Mouse (Mus musculus): ENCODE measurements around the gene Fa2h.
"Not testable (repeated sequence)": the region's sequence is repeated elsewhere in the genome, so short reads cannot be mapped to it uniquely, and the experiment has no call there.

Gene Fa2h

GRCm38 (mm10) chr8:111358905-111359304 lies 34.7 kb downstream of the Fa2h start:
- DNase-seq (ENCODE audit: low spot score) = no peak

GRCm38 (mm10) chr8:111357433-111357832 lies 36.2 kb downstream of the Fa2h start:
- DNase-seq (ENCODE audit: low spot score) = no peak

GRCm38 (mm10) chr8:111353497-111353896 lies 40.1 kb downstream of the Fa2h start:
- DNase-seq (ENCODE audit: low spot score) = peak; percentile 68

GRCm38 (mm10) chr8:111352289-111352688 lies 41.3 kb downstream of the Fa2h start:
- DNase-seq (ENCODE audit: low spot score) = no peak

GRCm38 (mm10) chr8:111350577-111350976 lies 43.0 kb downstream of the Fa2h start:
- DNase-seq (ENCODE audit: low spot score) = no peak

- peak; percentile 68 for DNase-seq (ENCODE audit: low spot score)
These were observed 50.4 kb downstream of the Fa2h start for GRCm38 (mm10) chr8:111343225-111343624.

- no peak for DNase-seq (ENCODE audit: low spot score)
These were observed 53.4 kb downstream of the Fa2h start for GRCm38 (mm10) chr8:111340186-111340585.

GRCm38 (mm10) chr8:111338370-111339208 lies 55.0 kb downstream of the Fa2h start:
- no peak for DNase-seq (ENCODE audit: low spot score)

GRCm38 (mm10) chr8:111337890-111338347 lies 55.7 kb downstream of the Fa2h start, which contains the start of gene Mlkl:
Gene Mlkl (minus strand): TSS chr8:111338177.
- DNase-seq (ENCODE audit: low spot score) = no peak

- no peak for DNase-seq (ENCODE audit: low spot score)
These were observed 56.2 kb downstream of the Fa2h start for GRCm38 (mm10) chr8:111337311-111337889.

GRCm38 (mm10) chr8:111336692-111337091 lies 56.9 kb downstream of the Fa2h start:
- DNase-seq (ENCODE audit: low spot score) = no peak

GRCm38 (mm10) chr8:111325222-111325790 lies 68.3 kb downstream of the Fa2h start:
- DNase-seq (ENCODE audit: low spot score) = no peak

- no peak for DNase-seq (ENCODE audit: low spot score)
These were observed 78.9 kb downstream of the Fa2h start for GRCm38 (mm10) chr8:111314729-111315128.

- not testable (repeated sequence) for DNase-seq (ENCODE audit: low spot score)
These were observed 79.7 kb downstream of the Fa2h start for GRCm38 (mm10) chr8:111313961-111314360.

GRCm38 (mm10) chr8:111312758-111313162 lies 80.9 kb downstream of the Fa2h start:
- no peak for DNase-seq (ENCODE audit: low spot score)

- DNase-seq (ENCODE audit: low spot score) = not testable (repeated sequence)
These were observed 83.6 kb downstream of the Fa2h start for GRCm38 (mm10) chr8:111310006-111310405.

- no peak for DNase-seq (ENCODE audit: low spot score)
These were observed 88.4 kb downstream of the Fa2h start for GRCm38 (mm10) chr8:111305031-111305730.

GRCm38 (mm10) chr8:111304359-111304758 lies 89.3 kb downstream of the Fa2h start:
- DNase-seq (ENCODE audit: low spot score) = no peak

- not testable (repeated sequence) for DNase-seq (ENCODE audit: low spot score)
These were observed 90.4 kb downstream of the Fa2h start for GRCm38 (mm10) chr8:111303076-111303803.

GRCm38 (mm10) chr8:111300597-111301546 lies 92.8 kb downstream of the Fa2h start:
- peak; percentile 5 for DNase-seq (ENCODE audit: low spot score)
